Mouse (Mus musculus): Measurements from ENCODE around the gene Mtx2. TPM values are rescaled to one million over a fixed set of nuclear protein-coding genes. Genes with fewer than 3 reads are reported as not detected.

Mtx2 gene
- total and polyA plus RNA-seq, 2 experiments from 2014 or later = 105 to 131 TPM

- 72% methylated on average over 9 of the region's 9 CpGs for WGBS
- Histone ChIP-seq H3K27me3 (ENCODE audit: insufficient read depth, low read length) (no peaks in the 10 kb centered on the region), H3K27ac (ENCODE audit: low read depth, low read length) (no peak overlapping the region), H3K4me3 (ENCODE audit: low read depth, low read length) (no peak overlapping the region), H3K36me3 (ENCODE audit: insufficient read depth) (no peaks in the 10 kb centered on the region), H3K9ac (no peak overlapping the region), H3K4me1 (ENCODE audit: insufficient read depth) (no peaks in the 10 kb centered on the region), H3K4me2 (ENCODE audit: low read depth) (no peak overlapping the region), H3K9me3 (ENCODE audit: low read length) (no peaks in the 10 kb centered on the region)
- ATAC-seq = no peak
- no peak for TF ChIP-seq CTCF (IDR thresholded peaks at IDR 0.05; ENCODE audit: low read depth)
- no peak for DNase-seq
Measured at GRCm38 (mm10) chr2:74917880-74918537, 92.4 kb downstream of the Mtx2 start.

DNA sequence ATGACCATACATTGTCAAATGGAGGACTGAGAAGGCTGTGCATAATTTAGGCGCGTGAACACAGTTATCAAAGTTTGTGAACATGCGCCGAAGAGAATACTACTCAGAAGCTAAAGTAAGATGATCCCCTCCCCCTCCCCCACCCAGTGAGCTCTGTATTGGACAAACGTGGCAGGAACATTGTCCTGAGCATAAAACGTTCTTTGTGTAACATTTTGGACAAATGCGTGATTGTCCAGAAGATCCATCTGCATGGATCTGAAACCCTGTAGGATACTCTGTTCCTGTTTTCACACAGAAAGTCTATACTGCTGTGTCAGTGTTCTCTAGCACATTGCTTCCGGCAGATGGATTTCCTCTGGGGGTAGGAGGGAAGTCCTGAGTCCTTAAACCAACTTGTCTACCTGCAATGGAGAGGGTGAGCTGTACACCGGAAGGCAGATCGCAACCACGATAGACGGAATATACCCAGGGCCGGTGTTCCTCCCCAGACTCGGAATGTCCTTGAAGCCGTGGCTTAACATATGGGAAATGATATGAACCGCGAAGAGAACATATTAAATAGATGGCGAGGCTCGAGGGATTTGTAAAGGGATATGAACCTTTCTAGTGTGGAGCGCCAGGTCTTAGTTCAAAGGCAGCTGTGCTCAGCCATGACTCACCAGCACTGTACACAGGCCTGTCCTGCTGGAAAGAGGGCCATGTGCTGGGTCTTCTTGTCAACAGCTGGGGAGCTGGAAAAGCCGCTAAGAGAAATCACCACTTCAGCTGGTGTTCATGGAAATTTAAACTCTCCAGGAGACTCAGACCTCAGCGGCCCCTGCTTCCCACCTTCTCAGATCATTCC, 100.6 kb downstream of the Mtx2 start:
- H3K9me3 ChIP-seq (ENCODE audit: low read length) = no peaks in the 10 kb centered on the region
- TF ChIP-seq CTCF (IDR thresholded peaks at IDR 0.05; ENCODE audit: low read depth) = no peak
- 88% methylated on average over 22 of the region's 22 CpGs for WGBS
- H3K4me3 ChIP-seq (ENCODE audit: low read depth, low read length) = no peak overlapping the region
- no peaks in the 10 kb centered on the region for H3K27me3 ChIP-seq (ENCODE audit: insufficient read depth, low read length)
- no peak overlapping the region for H3K4me2 ChIP-seq (ENCODE audit: low read depth)
- H3K27ac ChIP-seq (ENCODE audit: low read depth, low read length) = no peak overlapping the region
- no peaks in the 10 kb centered on the region for H3K4me1 ChIP-seq (ENCODE audit: insufficient read depth)
- ATAC-seq (no peak), DNase-seq (no peak)
- no peaks in the 10 kb centered on the region for H3K36me3 ChIP-seq (ENCODE audit: insufficient read depth)
- H3K9ac ChIP-seq = no peak overlapping the region

Other genes starting within 250 kb of the Mtx2 start
- 47.5 and 67.5 TPM in 2 replicates for gene Lnpk, start 246.4 kb upstream of the Mtx2 start, total RNA-seq (2014; rRNA removed)
- 22.7 and 32.6 TPM in 2 replicates for gene Lnpk, start 246.4 kb upstream of the Mtx2 start, polyA plus RNA-seq (2015; fragmentation: Nextera tagmentation; extraction: Ambion mirVana)
- not detected in 2 replicates for gene Evx2, start 166.2 kb upstream of the Mtx2 start, total RNA-seq (2014; rRNA removed)
- not detected in 2 replicates for gene Evx2, start 166.2 kb upstream of the Mtx2 start, polyA plus RNA-seq (2015; fragmentation: Nextera tagmentation; extraction: Ambion mirVana)
- not detected in 2 replicates for gene Hoxd13, start 157.5 kb upstream of the Mtx2 start, total RNA-seq (2014; rRNA removed)
- gene Hoxd13, start 157.5 kb upstream of the Mtx2 start, polyA plus RNA-seq (2015; fragmentation: Nextera tagmentation; extraction: Ambion mirVana) = not detected in 2 replicates
- not detected in 2 replicates for gene Hoxd12, start 150.8 kb upstream of the Mtx2 start, total RNA-seq (2014; rRNA removed)
- not detected in 2 replicates for gene Hoxd12, start 150.8 kb upstream of the Mtx2 start, polyA plus RNA-seq (2015; fragmentation: Nextera tagmentation; extraction: Ambion mirVana)
- not detected in 2 replicates for gene Hoxd11, start 146.2 kb upstream of the Mtx2 start, total RNA-seq (2014; rRNA removed)
- not detected in 2 replicates for gene Hoxd11, start 146.2 kb upstream of the Mtx2 start, polyA plus RNA-seq (2015; fragmentation: Nextera tagmentation; extraction: Ambion mirVana)
- not detected in 2 replicates for gene Hoxd10, start 133.9 kb upstream of the Mtx2 start, total RNA-seq (2014; rRNA removed)
- not detected in 2 replicates for gene Hoxd10, start 133.9 kb upstream of the Mtx2 start, polyA plus RNA-seq (2015; fragmentation: Nextera tagmentation; extraction: Ambion mirVana)
- gene Hoxd9, start 128.1 kb upstream of the Mtx2 start, total RNA-seq (2014; rRNA removed) = not detected in 2 replicates
- not detected in 2 replicates for gene Hoxd9, start 128.1 kb upstream of the Mtx2 start, polyA plus RNA-seq (2015; fragmentation: Nextera tagmentation; extraction: Ambion mirVana)
- gene Hoxd8, start 121.2 kb upstream of the Mtx2 start, total RNA-seq (2014; rRNA removed) = 0.10 TPM in 1 of 2 replicates, not detected in the other
- 0.22 TPM in 1 of 2 replicates, not detected in the other for gene Hoxd8, start 121.2 kb upstream of the Mtx2 start, polyA plus RNA-seq (2015; fragmentation: Nextera tagmentation; extraction: Ambion mirVana)
- gene Hoxd3, start 113.9 kb upstream of the Mtx2 start, total RNA-seq (2014; rRNA removed) = not detected in 2 replicates
- gene Hoxd3, start 113.9 kb upstream of the Mtx2 start, polyA plus RNA-seq (2015; fragmentation: Nextera tagmentation; extraction: Ambion mirVana) = not detected in 2 replicates
- not detected in 2 replicates for gene Hoxd4, start 113.9 kb upstream of the Mtx2 start, total RNA-seq (2014; rRNA removed)
- not detected in 2 replicates for gene Hoxd4, start 113.9 kb upstream of the Mtx2 start, polyA plus RNA-seq (2015; fragmentation: Nextera tagmentation; extraction: Ambion mirVana)
- gene Gm28230, start 99.1 kb upstream of the Mtx2 start, total RNA-seq (2014; rRNA removed) = not detected in 2 replicates
- not detected in 2 replicates for gene Gm28230, start 99.1 kb upstream of the Mtx2 start, polyA plus RNA-seq (2015; fragmentation: Nextera tagmentation; extraction: Ambion mirVana)
- not detected in 2 replicates for gene Hoxd1, start 62.8 kb upstream of the Mtx2 start, total RNA-seq (2014; rRNA removed)
- gene Hoxd1, start 62.8 kb upstream of the Mtx2 start, polyA plus RNA-seq (2015; fragmentation: Nextera tagmentation; extraction: Ambion mirVana) = not detected in 2 replicates